Mouse (Mus musculus): ENCODE results near the gene Tekt2. TPM values are rescaled to one million over a fixed set of nuclear protein-coding genes. Genes with fewer than 3 reads are reported as not detected.

Tekt2 gene
- polyA plus RNA-seq, 1 experiment from 2014 or later = 2.7 TPM

DNA sequence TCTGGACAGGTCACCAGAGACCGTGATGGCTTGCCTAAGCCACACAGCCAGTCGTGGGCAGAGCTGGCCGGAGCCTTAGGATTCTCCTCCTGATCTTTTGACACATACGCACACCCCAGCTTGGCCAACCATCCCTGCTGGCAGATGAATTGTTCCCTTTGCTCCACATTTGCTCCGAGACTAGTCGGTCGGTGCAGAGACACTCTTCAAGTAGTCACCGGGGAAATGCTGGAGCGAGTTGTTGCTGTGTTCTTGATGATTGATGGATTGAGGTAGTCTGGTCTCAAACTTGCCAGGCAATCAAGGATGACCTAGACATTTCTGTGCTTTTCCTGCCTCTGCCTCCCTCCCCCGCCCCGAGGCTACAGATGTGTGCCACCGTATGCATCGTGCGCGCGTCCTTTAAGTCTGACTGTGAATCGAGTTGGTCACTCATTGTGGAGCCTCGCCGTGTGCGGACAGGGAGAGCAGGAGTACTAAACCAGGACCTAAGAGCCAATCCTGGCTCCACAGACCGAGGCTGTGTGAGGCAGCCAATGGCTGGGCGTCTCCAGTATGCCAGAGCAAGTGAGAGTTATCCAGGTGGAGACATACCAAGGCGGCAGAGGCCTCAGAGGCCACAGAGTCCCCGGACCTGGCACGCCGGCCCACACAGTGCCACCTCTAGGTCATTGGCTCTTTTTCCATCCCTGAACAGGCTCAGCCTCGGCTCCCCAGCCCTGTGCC is 23.7 kb downstream of the Tekt2 start:
- DNase-seq (ENCODE audit: low spot score) = peak; percentile 49

DNA sequence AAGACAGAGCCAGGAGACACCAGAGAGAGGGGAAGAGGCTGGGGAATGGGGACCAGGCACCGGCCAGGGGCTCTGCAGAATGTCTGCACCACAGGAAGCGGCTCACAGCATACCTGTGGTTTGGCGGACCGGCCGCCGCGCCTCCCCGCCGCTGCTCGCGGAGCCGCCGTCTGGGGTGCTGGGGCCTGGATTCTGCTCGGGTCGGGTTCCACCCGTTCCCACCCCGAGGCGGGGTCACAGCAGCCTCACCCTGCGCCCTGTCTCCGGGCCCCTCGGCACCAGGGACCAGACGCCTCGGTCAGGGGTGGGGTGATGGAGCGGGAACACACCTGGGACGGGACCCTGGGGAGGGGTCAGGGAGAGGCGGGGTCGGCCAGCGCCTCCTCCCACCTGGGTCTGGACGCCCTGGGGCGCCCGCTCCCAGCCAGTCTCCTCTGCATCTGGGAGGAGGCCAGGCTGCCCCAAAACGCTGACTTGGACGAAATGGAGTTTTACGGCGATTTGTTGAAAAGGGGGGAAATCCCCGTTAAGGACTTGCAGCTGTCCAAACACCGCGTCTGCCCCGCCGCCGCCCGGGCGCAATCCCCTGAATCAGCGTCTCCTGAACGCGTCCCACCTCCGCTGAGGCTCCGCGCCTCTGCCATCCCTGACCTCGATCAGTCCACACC is 24.4 kb downstream of the Tekt2 start:
- WGBS = 1% methylated on average over 50 of the region's 50 CpGs
- H3K36me3 ChIP-seq = no peaks in the 10 kb centered on the region
- H3K27me3 ChIP-seq (ENCODE audit: insufficient read depth, poor library complexity, severe bottlenecking) = peaks cover 85% of the 10 kb centered on the region
- peak overlapping the region; percentile 46; the same call in 1 of the 2 replicates for H3K27ac ChIP-seq
- H3K4me1 ChIP-seq (replicated peaks) = peaks cover 38% of the 10 kb centered on the region
- H3K9me3 ChIP-seq = peaks cover 6% of the 10 kb centered on the region
- peak overlapping the region; percentile 45 for H3K4me3 ChIP-seq
- DNase-seq (ENCODE audit: low spot score) = no peak

More for the DNA sequence above, 23.7 kb downstream of the Tekt2 start:
- no peaks in the 10 kb centered on the region for H3K36me3 ChIP-seq
- peaks cover 78% of the 10 kb centered on the region for H3K27me3 ChIP-seq (ENCODE audit: insufficient read depth, poor library complexity, severe bottlenecking)
- H3K4me1 ChIP-seq (replicated peaks) = peaks cover 31% of the 10 kb centered on the region
- WGBS = 4% methylated on average over 27 of the region's 27 CpGs
- peaks cover 8% of the 10 kb centered on the region for H3K9me3 ChIP-seq
- 0 out of 2 replicates have a peak overlapping the region, but pooled peaks have one; percentile 46 for H3K27ac ChIP-seq
- H3K4me3 ChIP-seq = peak overlapping the region; percentile 45

DNA sequence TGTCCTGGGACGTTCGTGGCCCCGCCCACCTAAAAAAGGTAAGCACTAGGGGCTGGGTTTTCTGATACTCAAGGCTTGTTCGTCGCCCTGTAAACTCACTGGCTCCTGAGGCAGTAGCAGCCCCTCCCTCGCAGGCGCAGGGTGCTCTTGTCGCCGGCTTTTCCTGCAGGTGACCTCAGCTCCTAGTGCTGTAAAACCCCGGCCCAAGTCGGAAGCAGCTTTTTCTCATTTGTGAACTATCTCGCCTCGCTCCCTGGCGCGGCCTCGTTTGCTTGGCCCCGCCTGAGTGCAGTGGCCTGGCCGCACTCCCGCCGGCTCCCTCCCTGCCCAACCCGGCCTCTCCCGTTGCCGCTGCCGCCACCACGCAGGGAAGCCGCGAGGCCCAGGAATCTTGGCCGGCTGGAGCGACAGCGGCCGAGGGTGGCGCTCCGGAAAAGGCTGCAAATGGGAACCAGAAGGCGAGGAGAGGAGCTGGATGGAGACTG is 28.8 kb downstream of the Tekt2 start:
- peak overlapping the region; percentile 49 for H3K4me3 ChIP-seq
- peaks cover 3% of the 10 kb centered on the region; the same call in 1 of the 2 replicates for H3K9me3 ChIP-seq
- H3K27ac ChIP-seq = peak overlapping the region; percentile 73
- H3K27me3 ChIP-seq (ENCODE audit: insufficient read depth, poor library complexity, severe bottlenecking) = peaks cover 75% of the 10 kb centered on the region
- H3K4me1 ChIP-seq (replicated peaks) = peaks cover 31% of the 10 kb centered on the region
- 1% methylated on average over 34 of the region's 34 CpGs for whole genome bisulfite sequencing
- H3K36me3 ChIP-seq = no peaks in the 10 kb centered on the region
- peak; percentile 66 for DNase-seq (ENCODE audit: low spot score)

DNA sequence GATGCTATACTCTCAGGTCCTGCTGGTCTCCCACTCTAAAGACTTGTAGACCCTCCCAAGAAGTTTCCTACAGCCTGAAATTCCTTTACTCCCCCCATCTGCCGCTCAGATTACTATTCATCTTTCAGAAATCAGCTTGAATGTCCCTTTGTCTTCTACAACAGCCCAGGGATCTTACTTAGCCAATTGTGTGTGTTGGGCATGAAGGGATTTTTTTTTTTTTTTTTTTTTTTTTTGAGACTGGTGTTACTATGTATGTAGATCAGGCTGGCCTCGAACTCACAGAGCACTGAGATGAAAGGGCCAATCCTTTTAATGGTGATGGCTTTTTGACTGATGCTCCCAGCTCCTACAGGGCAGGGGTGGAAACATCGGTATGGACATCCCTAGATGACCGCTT is 29.6 kb downstream of the Tekt2 start:
- Histone ChIP-seq H3K9me3 (peaks cover 3% of the 10 kb centered on the region; the same call in 1 of the 2 replicates), H3K27me3 (ENCODE audit: insufficient read depth, poor library complexity, severe bottlenecking) (peaks cover 73% of the 10 kb centered on the region), H3K27ac (no peak overlapping the region), H3K4me3 (no peak overlapping the region), H3K36me3 (no peaks in the 10 kb centered on the region), H3K4me1 (replicated peaks) (peaks cover 30% of the 10 kb centered on the region)
- 43% methylated on average over 4 of the region's 4 CpGs for WGBS
- no peak for DNase-seq (ENCODE audit: low spot score)

DNA sequence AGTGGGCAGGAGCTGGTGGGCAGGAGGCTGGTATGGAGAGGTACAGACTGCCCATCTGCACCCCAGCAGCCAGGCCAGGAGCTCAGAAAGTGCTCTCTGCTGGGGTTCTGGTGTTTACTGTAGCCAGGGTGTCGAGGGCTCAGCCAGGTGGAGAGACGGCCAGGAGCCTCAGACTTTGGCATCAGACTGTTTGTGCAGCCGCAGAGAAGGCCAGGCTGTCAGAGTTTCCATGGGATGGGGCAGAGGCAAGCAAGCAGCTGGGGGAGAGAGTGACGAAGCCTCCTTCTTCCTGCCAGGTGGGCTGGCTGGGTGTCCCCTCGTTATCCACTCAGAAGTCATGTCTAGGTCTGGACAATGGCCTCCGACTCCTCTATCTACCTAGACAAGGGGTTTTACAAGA is 30.3 kb downstream of the Tekt2 start:
- DNase-seq (ENCODE audit: low spot score) = no peak
- Histone ChIP-seq H3K4me1 (replicated peaks) (peaks cover 24% of the 10 kb centered on the region), H3K9me3 (peaks cover 3% of the 10 kb centered on the region; the same call in 1 of the 2 replicates), H3K27ac (no peak overlapping the region), H3K36me3 (no peaks in the 10 kb centered on the region), H3K4me3 (no peak overlapping the region), H3K27me3 (ENCODE audit: insufficient read depth, poor library complexity, severe bottlenecking) (peaks cover 66% of the 10 kb centered on the region)
- 72% methylated on average over 6 of the region's 6 CpGs for WGBS

DNA sequence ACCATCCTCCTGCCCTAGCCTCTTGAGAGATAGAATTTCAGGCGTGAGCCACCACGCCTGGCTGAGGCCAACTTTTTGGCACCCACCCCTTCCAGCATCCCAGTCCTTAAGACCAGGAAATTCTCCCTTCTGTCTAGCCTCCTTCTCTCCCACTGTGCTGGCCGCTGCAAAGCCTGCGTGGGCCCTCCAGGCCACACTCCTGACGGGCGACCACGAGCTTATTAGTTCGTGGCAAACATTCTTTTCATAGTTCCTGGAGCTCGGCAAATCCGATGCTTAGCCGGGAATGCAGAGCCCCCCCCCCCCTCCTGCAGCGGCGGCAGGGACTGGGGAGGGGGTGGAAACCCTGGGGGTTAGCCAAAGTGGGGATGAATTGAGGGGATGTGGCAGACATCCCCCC is 34.3 kb downstream of the Tekt2 start:
- Histone ChIP-seq H3K4me3 (no peak overlapping the region), H3K9me3 (0 out of 2 replicates have a peak, but pooled peaks cover 2% of the 10 kb centered on the region), H3K4me1 (replicated peaks) (peaks cover 32% of the 10 kb centered on the region), H3K27ac (no peak overlapping the region), H3K36me3 (no peaks in the 10 kb centered on the region), H3K27me3 (ENCODE audit: insufficient read depth, poor library complexity, severe bottlenecking) (peaks cover 66% of the 10 kb centered on the region)
- DNase-seq (ENCODE audit: low spot score) = no peak
- 38% methylated on average over 13 of the region's 13 CpGs for WGBS

DNA sequence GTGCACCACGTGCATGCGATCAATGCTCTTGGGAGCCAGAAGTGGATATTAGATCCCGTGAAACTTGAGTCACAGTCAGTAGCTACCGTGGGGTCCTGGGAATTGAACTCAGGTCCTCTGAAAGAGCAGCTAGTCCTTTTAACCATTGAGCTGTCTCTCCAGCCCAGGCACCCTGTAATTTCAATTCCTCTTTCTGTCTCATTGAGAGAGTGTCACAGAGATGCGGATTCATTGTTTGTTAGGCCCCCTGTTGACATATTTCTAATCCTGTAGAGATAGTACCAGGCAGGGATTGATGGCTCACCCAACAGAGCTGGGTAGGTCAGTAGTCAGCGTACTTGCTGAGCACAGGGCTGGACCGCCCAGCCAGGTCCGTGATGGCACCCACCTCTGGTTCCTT is 35.2 kb downstream of the Tekt2 start:
- no peak for DNase-seq (ENCODE audit: low spot score)
- Histone ChIP-seq H3K4me3 (no peak overlapping the region), H3K27me3 (ENCODE audit: insufficient read depth, poor library complexity, severe bottlenecking) (peaks cover 66% of the 10 kb centered on the region), H3K4me1 (replicated peaks) (peaks cover 32% of the 10 kb centered on the region), H3K36me3 (no peaks in the 10 kb centered on the region), H3K9me3 (peaks cover 9% of the 10 kb centered on the region; the same call in 1 of the 2 replicates), H3K27ac (no peak overlapping the region)
- WGBS = 79% methylated on average over 8 of the region's 8 CpGs

DNA sequence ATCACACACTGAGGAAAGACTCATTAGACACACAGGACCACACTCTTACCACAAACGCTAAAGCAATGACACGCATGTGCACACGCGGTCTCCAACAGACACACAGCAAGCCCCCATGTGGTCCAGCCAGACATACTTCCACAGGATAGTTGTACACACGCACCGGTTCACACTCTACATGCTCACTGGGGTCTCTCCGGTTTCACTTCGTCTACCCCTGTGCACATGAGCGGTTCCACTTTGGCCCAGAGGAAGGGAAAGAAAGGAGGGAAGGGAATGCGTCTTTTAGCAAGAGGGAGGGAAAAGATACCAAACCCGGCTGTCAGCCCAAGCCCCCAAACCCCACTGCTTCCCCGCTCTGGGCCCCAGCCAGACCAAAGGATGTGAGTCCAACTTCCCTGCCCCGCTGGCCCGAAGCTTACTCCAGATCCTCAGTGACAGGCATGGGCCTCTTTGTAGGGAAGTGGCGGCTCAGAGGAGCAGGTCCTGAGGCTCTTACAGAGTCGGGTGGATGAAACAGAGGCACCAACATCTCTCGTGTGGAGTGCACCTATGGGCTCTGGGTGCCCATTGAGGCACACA is 37.3 kb downstream of the Tekt2 start:
- peak overlapping the region; percentile 19; the same call in 1 of the 2 replicates for H3K4me3 ChIP-seq
- no peak overlapping the region for H3K27ac ChIP-seq
- no peak for DNase-seq (ENCODE audit: low spot score)
- H3K4me1 ChIP-seq (replicated peaks) = peaks cover 32% of the 10 kb centered on the region
- peaks cover 76% of the 10 kb centered on the region for H3K27me3 ChIP-seq (ENCODE audit: insufficient read depth, poor library complexity, severe bottlenecking)
- H3K9me3 ChIP-seq = peaks cover 9% of the 10 kb centered on the region; the same call in 1 of the 2 replicates
- WGBS = 38% methylated on average over 17 of the region's 17 CpGs
- H3K36me3 ChIP-seq = no peaks in the 10 kb centered on the region

DNA sequence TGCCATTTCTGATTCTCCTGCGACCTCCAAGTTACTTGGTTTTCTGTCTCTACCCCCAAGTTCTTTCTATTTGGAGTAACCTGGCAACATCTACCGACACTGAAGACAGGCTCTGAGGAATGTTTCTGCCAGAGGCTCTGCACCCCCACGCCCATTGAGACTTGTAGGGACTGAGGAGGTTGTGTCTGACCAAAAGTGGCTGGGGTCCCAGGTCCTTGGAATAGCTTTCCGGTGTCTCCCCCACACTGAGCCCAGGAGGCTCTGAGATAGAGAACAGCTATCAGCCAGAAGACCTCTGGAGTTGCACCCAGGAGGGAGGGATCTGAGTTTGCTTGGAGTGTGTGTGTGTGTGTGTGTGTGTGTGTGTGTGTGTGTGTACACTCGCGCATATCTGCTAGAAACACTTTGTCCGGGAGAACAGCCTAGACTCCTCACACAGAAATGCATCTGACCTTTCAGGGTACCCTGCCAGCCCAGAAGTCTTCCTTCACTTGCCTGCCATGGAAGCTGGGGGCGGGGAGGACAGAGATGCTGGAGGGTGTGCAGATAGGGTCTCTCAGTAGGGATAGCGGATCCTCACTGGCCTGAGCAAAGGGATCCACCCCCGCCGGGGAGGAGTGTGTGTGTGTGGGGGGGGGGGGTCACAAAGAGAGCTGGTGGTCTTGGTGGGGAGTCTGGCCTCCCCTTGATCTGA is 38.0 kb downstream of the Tekt2 start:
- no peak for DNase-seq (ENCODE audit: low spot score)

DNA sequence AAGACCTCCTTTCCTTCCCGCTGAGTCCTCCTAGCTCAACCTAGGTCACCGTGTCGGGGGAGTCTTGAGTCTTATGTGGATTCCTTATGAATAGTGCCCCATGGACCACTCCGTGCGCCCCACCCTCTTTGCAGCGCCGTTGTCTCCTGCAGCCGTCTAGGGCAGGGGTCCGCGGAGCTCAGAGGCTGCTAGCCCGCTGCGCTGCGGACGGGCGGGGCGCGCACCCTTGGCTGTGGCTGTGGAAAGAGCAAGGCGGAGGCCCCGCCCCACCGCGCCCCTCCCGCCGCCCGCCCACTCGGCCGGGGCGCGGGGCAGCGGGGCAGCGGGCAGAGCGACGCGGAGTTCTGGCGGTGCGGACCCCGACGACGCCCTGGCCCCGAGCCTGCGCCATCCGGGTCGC is 39.0 kb downstream of the Tekt2 start, which contains the start of gene Col8a2:
Col8a2 (plus strand) TSS at position 302 of the 400 bp plus-strand sequence.
- Histone ChIP-seq H3K4me1 (replicated peaks) (peaks cover 37% of the 10 kb centered on the region), H3K36me3 (no peaks in the 10 kb centered on the region), H3K27me3 (ENCODE audit: insufficient read depth, poor library complexity, severe bottlenecking) (peaks cover 76% of the 10 kb centered on the region), H3K4me3 (peak within 1 kb of the TSS; percentile 50), H3K27ac (peak within 1 kb of the TSS; percentile 59), H3K9me3 (peaks cover 9% of the 10 kb centered on the region; the same call in 1 of the 2 replicates)
- 3% methylated on average over 42 of the region's 42 CpGs for WGBS
- peak; percentile 38 for DNase-seq (ENCODE audit: low spot score)

More for the DNA sequence above, 38.0 kb downstream of the Tekt2 start:
- WGBS = 29% methylated on average over 11 of the region's 11 CpGs
- Histone ChIP-seq H3K27ac (no peak overlapping the region), H3K4me3 (peak overlapping the region; percentile 50), H3K9me3 (peaks cover 9% of the 10 kb centered on the region; the same call in 1 of the 2 replicates), H3K27me3 (ENCODE audit: insufficient read depth, poor library complexity, severe bottlenecking) (peaks cover 76% of the 10 kb centered on the region), H3K36me3 (no peaks in the 10 kb centered on the region), H3K4me1 (replicated peaks) (peaks cover 32% of the 10 kb centered on the region)

DNA sequence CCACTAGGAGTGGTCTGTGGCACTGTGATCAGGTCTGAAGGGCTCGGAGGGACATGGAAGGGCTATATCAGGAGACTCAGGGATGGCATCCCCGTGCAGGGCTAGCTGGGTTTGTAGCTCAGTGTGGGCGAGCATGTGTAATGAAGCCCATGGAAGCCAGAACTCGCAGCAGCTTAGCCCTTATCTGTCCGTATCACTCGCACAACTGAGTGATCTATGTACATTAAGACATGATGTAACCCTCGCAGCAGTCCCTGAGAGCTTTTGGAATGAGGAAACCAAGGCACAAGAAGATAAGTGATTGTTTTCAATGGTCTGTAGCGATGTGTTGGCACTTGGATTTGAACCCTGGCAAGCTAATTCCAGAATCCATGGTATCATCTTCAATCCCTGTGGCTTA is 41.9 kb downstream of the Tekt2 start:
- Histone ChIP-seq H3K4me1 (replicated peaks) (peaks cover 53% of the 10 kb centered on the region), H3K27ac (no peak overlapping the region), H3K27me3 (ENCODE audit: insufficient read depth, poor library complexity, severe bottlenecking) (peaks cover 62% of the 10 kb centered on the region), H3K36me3 (no peaks in the 10 kb centered on the region), H3K4me3 (no peak overlapping the region), H3K9me3 (peaks cover 9% of the 10 kb centered on the region; the same call in 1 of the 2 replicates)
- no peak for DNase-seq (ENCODE audit: low spot score)
- WGBS = 88% methylated on average over 8 of the region's 8 CpGs

DNA sequence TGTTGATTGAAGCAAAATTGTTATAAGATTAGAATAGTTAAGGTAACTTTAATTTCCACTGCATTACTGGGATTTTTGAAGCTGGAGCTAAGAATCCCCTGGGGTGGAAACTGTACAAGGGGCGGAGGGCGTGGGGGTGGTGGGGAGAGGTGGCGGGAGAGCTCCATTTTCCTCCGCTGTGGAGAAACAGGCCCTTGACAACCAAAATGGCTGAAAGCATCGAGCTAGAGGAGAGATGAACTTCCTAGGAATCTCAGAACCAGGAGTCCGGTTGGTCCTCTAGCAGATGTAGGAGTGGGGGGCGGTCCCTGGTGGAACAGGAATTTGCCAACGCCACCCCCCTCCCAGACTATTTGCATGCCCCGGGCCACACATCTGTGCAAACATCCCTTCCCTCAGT is 43.8 kb downstream of the Tekt2 start:
- Histone ChIP-seq H3K4me1 (replicated peaks) (peaks cover 46% of the 10 kb centered on the region), H3K4me3 (no peak overlapping the region), H3K27me3 (ENCODE audit: insufficient read depth, poor library complexity, severe bottlenecking) (peaks cover 44% of the 10 kb centered on the region), H3K27ac (0 out of 2 replicates have a peak overlapping the region, but pooled peaks have one; percentile 50), H3K36me3 (no peaks in the 10 kb centered on the region), H3K9me3 (peaks cover 9% of the 10 kb centered on the region; the same call in 1 of the 2 replicates)
- DNase-seq (ENCODE audit: low spot score) = no peak
- WGBS = 65% methylated on average over 9 of the region's 9 CpGs
